Comparison of ENCODE assay signal across 8 mouse cellular contexts in genomic region chr6:13839345-13840054, GRCm38 (mm10). TPM values are rescaled to one million over a fixed set of nuclear protein-coding genes. Genes with fewer than 3 reads are reported as not detected.
DNase-seq lines count a peak whose midpoint lies in the region; ATAC-seq and TF ChIP-seq lines count a peak whose summit lies in the region.

Gpr85 (minus strand) TSS chr6:13839942.

- H3K36me3 ChIP-seq in ES-Bruce4 (ENCODE audit: control insufficient read depth, insufficient read depth, low read length, poor library complexity, severe bottlenecking), result no peaks in the 10 kb centered on the region
- H3K36me3 ChIP-seq in embryonic facial prominence, embryonic 10.5 days (replicated peaks), result no peaks in the 10 kb centered on the region
- no peaks in the 10 kb centered on the region for H3K36me3 ChIP-seq in hindbrain, embryonic 13.5 days
- H3K36me3 ChIP-seq in limb, embryonic 14.5 days (ENCODE audit: control insufficient read depth, insufficient read depth, low read length), result no peaks in the 10 kb centered on the region

- H3K27me3 ChIP-seq in ES-Bruce4 (ENCODE audit: control insufficient read depth, insufficient read depth, low read length, poor library complexity, severe bottlenecking), result no peaks in the 10 kb centered on the region
- H3K27me3 ChIP-seq in embryonic facial prominence, embryonic 10.5 days (replicated peaks; ENCODE audit: low read depth, poor library complexity, severe bottlenecking), result peaks cover 23% of the 10 kb centered on the region
- no peaks in the 10 kb centered on the region for H3K27me3 ChIP-seq in hindbrain, embryonic 13.5 days
- H3K27me3 ChIP-seq in limb, embryonic 14.5 days (ENCODE audit: control insufficient read depth, insufficient read depth, low read length), result no peaks in the 10 kb centered on the region

- no peak for TF ChIP-seq EP300 in ES-Bruce4 (IDR thresholded peaks at IDR 0.05; ENCODE audit: insufficient read depth, low read depth, low read length)

- H3K4me2 ChIP-seq in hindbrain, embryonic 13.5 days, result peak within 1 kb of the TSS; percentile 72
- H3K4me2 ChIP-seq in limb, embryonic 14.5 days (replicated peaks; ENCODE audit: low read depth, low read length, severe bottlenecking), result peak within 1 kb of the TSS; percentile 88

- no peaks in the 10 kb centered on the region for H3K9me3 ChIP-seq in ES-Bruce4 (replicated peaks; ENCODE audit: control insufficient read depth, insufficient read depth, low read length, poor library complexity, severe bottlenecking)
- H3K9me3 ChIP-seq in embryonic facial prominence, embryonic 10.5 days, result no peaks in the 10 kb centered on the region
- H3K9me3 ChIP-seq in hindbrain, embryonic 13.5 days, result no peaks in the 10 kb centered on the region
- no peaks in the 10 kb centered on the region for H3K9me3 ChIP-seq in limb, embryonic 14.5 days (ENCODE audit: control insufficient read depth, low read length)

- TF ChIP-seq CTCF in gastrocnemius, adult 2 months (IDR thresholded peaks at IDR 0.05), result no peak
- TF ChIP-seq CTCF in ES-Bruce4 (IDR thresholded peaks at IDR 0.05; ENCODE audit: low read depth, low read length), result no peak

- DNase-seq in gastrocnemius, adult 2 months, result no peak
- no peak for DNase-seq in gastrocnemius, adult 8-10 months (ENCODE audit: low spot score in 2 of 2)
- DNase-seq in embryonic facial prominence, embryonic 10.5 days (ENCODE audit: low spot score), result peak; percentile 24
- DNase-seq in limb, embryonic 14.5 days (ENCODE audit: low spot score), result no peak
- DNase-seq in right cerebral cortex, adult 2 months (ENCODE audit: low spot score in 2 of 2), result peak; percentile 32 to 47
- DNase-seq in urinary bladder, postnatal 4 days (ENCODE audit: low spot score in 2 of 2), result no peak

- ATAC-seq in hindbrain, embryonic 13.5 days (ENCODE audit: low FRiP score), result peak; percentile 29; the same call in 1 of the 2 replicates
- ATAC-seq in limb, embryonic 14.5 days (ENCODE audit: low FRiP score, low read depth), result no peak

- H3K27ac ChIP-seq in gastrocnemius, adult 2 months, result peak within 1 kb of the TSS; percentile 71
- H3K27ac ChIP-seq in ES-Bruce4 (ENCODE audit: insufficient read depth, low read length), result no peak within 1 kb of the TSS
- H3K27ac ChIP-seq in embryonic facial prominence, embryonic 10.5 days (replicated peaks), result peak within 1 kb of the TSS; percentile 92
- peak within 1 kb of the TSS; percentile 100 for H3K27ac ChIP-seq in hindbrain, embryonic 13.5 days
- peak within 1 kb of the TSS; percentile 81 for H3K27ac ChIP-seq in limb, embryonic 14.5 days (replicated peaks; ENCODE audit: low read depth, low read length)

- intact Hi-C loops in gastrocnemius, adult 2 months (cut with DNase I), result no loop called here

- H3K9ac ChIP-seq in ES-Bruce4 (ENCODE audit: low read depth, poor library complexity, severe bottlenecking), result peak within 1 kb of the TSS; percentile 91
- H3K9ac ChIP-seq in hindbrain, embryonic 13.5 days, result peak within 1 kb of the TSS; percentile 94
- peak within 1 kb of the TSS; percentile 97 for H3K9ac ChIP-seq in limb, embryonic 14.5 days (ENCODE audit: low read depth, low read length, severe bottlenecking)

- peak within 1 kb of the TSS; percentile 75 for H3K4me3 ChIP-seq in gastrocnemius, adult 2 months
- H3K4me3 ChIP-seq in ES-Bruce4 (ENCODE audit: low read depth, low read length), result peak within 1 kb of the TSS; percentile 69
- H3K4me3 ChIP-seq in embryonic facial prominence, embryonic 10.5 days, result peak within 1 kb of the TSS; percentile 70
- peak within 1 kb of the TSS; percentile 59 for H3K4me3 ChIP-seq in hindbrain, embryonic 13.5 days
- peak within 1 kb of the TSS; percentile 67 for H3K4me3 ChIP-seq in limb, embryonic 14.5 days (replicated peaks; ENCODE audit: low read length)

- no peak for TF ChIP-seq POLR2A in ES-Bruce4 (IDR thresholded peaks at IDR 0.05; ENCODE audit: insufficient read depth, low read length)
- TF ChIP-seq POLR2A in limb, embryonic 14.5 days (IDR thresholded peaks at IDR 0.05; ENCODE audit: borderline replicate concordance, extremely low read depth, insufficient read depth, insufficient read length), result no peak

- 45% methylated on average over 18 of the region's 18 CpGs for WGBS in embryonic facial prominence, embryonic 10.5 days
- 31% methylated on average over 18 of the region's 18 CpGs for WGBS in hindbrain, embryonic 13.5 days
- 42% methylated on average over 18 of the region's 18 CpGs for whole genome bisulfite sequencing in limb, embryonic 14.5 days

- no peaks in the 10 kb centered on the region for H3K4me1 ChIP-seq in ES-Bruce4 (ENCODE audit: control insufficient read depth, insufficient read depth, low read length)
- peaks cover 7% of the 10 kb centered on the region; the same call in 1 of the 2 replicates for H3K4me1 ChIP-seq in embryonic facial prominence, embryonic 10.5 days
- peaks cover 15% of the 10 kb centered on the region for H3K4me1 ChIP-seq in hindbrain, embryonic 13.5 days (replicated peaks)
- H3K4me1 ChIP-seq in limb, embryonic 14.5 days (ENCODE audit: control insufficient read depth, insufficient read depth, low read length), result no peaks in the 10 kb centered on the region

RNA-seq across cellular contexts. Expression of gene Gpr85, which starts in this region (rescaled TPM):
- under 1 TPM; 0.17 to 0.18 TPM for total RNA-seq in gastrocnemius, adult 2 months (2021)
- under 1 TPM in 3 of 4 experiments, not detected in 1; 0.10 to 0.56 (median 0.31) TPM for total RNA-seq in gastrocnemius, adult 8-10 months (2022)
- polyA plus RNA-seq in ES-Bruce4 (2011; ENCODE audit: insufficient read depth, insufficient read length, low read depth, missing spikeins), result 1.0 and 1.3 TPM in 2 replicates
- 4.0 and 4.4 TPM in 2 replicates for polyA plus RNA-seq in embryonic facial prominence, embryonic 10.5 days (2016; fragmentation: Nextera tagmentation; extraction: Ambion mirVana)
- 83.3 and 84.2 TPM in 2 replicates for polyA plus RNA-seq in hindbrain, embryonic 13.5 days (2015; fragmentation: Nextera tagmentation; extraction: Ambion mirVana)
- 3.9 and 5.0 TPM in 2 replicates for polyA plus RNA-seq in limb, embryonic 14.5 days (2012; rRNA removed)
- 6.5 and 6.9 TPM in 2 replicates for polyA plus RNA-seq in limb, embryonic 14.5 days (2014; fragmentation: Nextera tagmentation; extraction: Ambion mirVana)

Comparison
In these comparisons a context has a peak if more than half of its experiments do, and no peak if none do; other contexts are left out.
1. RNA of gene Gpr85 (polyA plus RNA-seq): 83.3 to 84.2 TPM in hindbrain, embryonic 13.5 days; 3.9 to 6.9 TPM in limb, embryonic 14.5 days, 4.0 to 4.4 TPM in embryonic facial prominence, embryonic 10.5 days and 1.0 to 1.3 TPM in ES-Bruce4; every median in the first group is over 10 times any median in the second.
2. DNase-seq: peak in embryonic facial prominence, embryonic 10.5 days (single experiment) and right cerebral cortex, adult 2 months (2 of 2); none in gastrocnemius, adult 2 months (single experiment), gastrocnemius, adult 8-10 months (0 of 2), limb, embryonic 14.5 days (single experiment) and urinary bladder, postnatal 4 days (0 of 2).
3. Peak in every context shown above with its lines, with median percentiles within 50 percentile points of each other: H3K4me3 ChIP-seq and H3K9ac ChIP-seq.